Mouse (Mus musculus): Measurements from ENCODE around the gene Pdpr.
"Not testable (repeated sequence)": the region's sequence is repeated elsewhere in the genome, so short reads cannot be mapped to it uniquely, and the experiment has no call there.

DNA sequence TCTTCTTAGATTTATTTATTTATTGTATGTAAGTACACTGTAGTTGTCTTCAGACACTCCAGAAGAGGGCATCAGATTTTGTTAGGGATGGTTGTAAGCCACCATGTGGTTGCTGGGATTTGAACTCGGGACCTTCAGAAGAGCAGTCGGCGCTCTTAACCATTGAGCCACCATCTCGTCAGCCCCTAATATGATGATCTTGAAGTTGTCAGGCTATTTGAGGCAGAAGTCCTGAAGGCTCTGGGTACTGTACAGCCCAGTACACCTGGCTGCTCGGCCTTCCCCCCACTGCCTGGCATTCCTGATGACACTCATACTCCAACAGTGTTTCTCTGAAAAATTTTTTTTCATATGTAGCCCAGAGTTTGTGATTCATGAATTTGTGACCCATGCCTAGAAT lies 10.5 kb upstream of the Pdpr start:
- TF ChIP-seq POLR2A (IDR thresholded peaks at IDR 0.05; ENCODE audit: low read depth, low read length); CTCF (conservative IDR thresholded peaks at IDR 0.05; ENCODE audit: insufficient read depth, insufficient read length, low read depth, low read length): not testable (repeated sequence)

All from kidney, adult 2 months (tissue).